Mouse (Mus musculus): Measurements from ENCODE around the gene Rftn1. TPM values are rescaled to one million over a fixed set of nuclear protein-coding genes. Genes with fewer than 3 reads are reported as not detected.

Rftn1 gene
- polyA plus RNA-seq, 1 experiment = 8.3 TPM

GRCm38 (mm10) chr17:49989583-49989982 lies 200.9 kb downstream of the Rftn1 start:
- DNase-seq (ENCODE audit: low spot score) = no peak

- DNase-seq (ENCODE audit: low spot score) = no peak
Observed at GRCm38 (mm10) chr17:49987095-49987494, 203.4 kb downstream of the Rftn1 start.

- no peak for DNase-seq (ENCODE audit: low spot score)
Observed at GRCm38 (mm10) chr17:49983478-49983877, 207.0 kb downstream of the Rftn1 start.

DNA sequence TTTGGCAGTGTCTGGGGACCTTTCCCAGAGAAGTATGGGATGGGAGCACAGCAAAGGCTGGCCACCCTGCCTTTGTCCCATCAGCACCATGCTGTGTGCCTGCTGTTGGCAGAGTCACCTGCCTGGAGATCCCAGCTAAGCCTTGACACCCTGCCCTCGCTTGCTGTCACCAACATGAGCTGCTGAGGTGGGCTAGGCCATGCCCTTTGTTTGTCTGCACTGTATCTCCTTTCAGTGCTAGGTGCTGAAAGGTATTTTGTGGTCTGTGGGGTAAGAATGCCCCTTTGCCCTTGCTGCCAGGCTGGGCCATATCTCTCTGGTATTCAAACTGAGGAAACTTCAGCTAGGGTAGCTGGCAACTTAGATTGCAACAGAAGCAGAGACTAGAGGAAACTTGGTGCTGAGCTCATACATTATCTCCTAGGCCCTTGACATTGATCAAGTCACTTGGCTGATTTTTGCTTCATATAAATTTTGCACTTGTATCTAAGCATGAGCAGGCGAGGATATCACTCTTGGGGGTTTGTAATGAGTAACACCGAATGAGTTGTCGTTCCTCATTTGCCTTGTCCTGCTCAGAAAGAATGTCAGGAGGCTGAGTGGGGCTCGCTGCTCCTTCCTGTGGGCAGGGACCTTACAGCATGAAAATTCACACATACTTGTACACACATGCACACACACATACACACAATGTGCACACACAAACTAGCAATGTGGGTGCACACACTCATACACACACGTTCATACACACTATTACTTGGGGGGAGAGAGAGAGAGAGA lies 207.7 kb downstream of the Rftn1 start:
- no peak for DNase-seq (ENCODE audit: low spot score)

- no peak for DNase-seq (ENCODE audit: low spot score)
Observed at GRCm38 (mm10) chr17:49981591-49981990, 208.9 kb downstream of the Rftn1 start.

- no peak for DNase-seq (ENCODE audit: low spot score)
Observed at GRCm38 (mm10) chr17:49979761-49980285, 210.7 kb downstream of the Rftn1 start.

DNA sequence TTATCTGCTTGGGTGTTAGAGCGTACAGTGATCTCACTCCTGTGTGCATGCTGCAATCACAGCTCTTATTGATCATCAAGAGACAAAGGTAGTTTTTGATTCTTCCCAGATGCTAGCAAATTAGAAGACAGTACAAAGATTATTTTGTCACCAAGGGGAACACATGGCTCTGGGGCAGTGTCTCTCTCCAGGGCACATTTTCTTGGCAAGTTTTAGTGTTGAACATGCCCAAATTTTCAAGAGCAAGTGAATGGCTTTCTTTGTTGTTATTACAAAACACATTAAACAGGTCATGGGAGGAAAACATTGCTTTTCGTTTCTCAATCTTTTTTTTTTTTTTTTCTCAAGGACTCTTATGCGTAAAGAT lies 213.1 kb downstream of the Rftn1 start:
- DNase-seq (ENCODE audit: low spot score) = no peak

DNA sequence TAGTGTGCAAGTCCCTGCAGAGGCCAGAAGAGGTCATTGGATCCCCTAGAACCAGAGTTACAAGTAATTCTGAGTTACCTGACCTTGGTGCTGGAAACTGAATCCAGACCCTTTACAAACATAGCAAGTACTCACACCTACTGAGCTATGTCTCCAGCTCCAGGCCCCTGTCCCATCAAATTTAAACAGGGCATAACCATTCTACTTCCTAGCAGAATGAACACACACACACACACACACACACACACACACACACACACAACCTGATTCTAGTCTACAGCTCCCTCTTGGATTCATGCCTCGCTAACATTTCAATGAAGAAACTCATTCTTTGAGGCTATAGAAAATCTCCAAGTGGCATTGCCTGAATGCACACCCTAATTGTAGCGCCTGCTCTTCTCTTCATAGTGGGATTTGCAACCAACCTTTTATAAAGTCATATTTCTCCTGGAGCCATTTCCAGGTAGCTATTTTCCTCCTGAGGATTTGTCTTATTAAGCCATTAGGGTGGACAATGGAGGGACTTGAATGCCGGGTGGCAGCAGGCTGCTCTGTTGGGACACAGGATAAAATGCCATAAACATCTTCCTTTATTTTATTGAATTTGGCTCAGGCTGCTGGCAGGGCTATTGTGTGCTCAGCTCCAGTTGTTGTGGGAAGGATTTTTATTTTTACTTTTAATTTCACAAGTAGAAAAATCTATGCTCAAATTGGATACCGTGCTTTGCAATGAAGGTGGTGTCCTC lies 213.6 kb downstream of the Rftn1 start:
- no peak for DNase-seq (ENCODE audit: low spot score)

- no peak for DNase-seq (ENCODE audit: low spot score)
Observed at GRCm38 (mm10) chr17:49975481-49975880, 215.0 kb downstream of the Rftn1 start.

- no peak for DNase-seq (ENCODE audit: low spot score)
Observed at GRCm38 (mm10) chr17:49974996-49975395, 215.5 kb downstream of the Rftn1 start.

- DNase-seq (ENCODE audit: low spot score) = no peak
Observed at GRCm38 (mm10) chr17:49972164-49972563, 218.3 kb downstream of the Rftn1 start.

- no peak for DNase-seq (ENCODE audit: low spot score)
Observed at GRCm38 (mm10) chr17:49971057-49971456, 219.4 kb downstream of the Rftn1 start.

DNA sequence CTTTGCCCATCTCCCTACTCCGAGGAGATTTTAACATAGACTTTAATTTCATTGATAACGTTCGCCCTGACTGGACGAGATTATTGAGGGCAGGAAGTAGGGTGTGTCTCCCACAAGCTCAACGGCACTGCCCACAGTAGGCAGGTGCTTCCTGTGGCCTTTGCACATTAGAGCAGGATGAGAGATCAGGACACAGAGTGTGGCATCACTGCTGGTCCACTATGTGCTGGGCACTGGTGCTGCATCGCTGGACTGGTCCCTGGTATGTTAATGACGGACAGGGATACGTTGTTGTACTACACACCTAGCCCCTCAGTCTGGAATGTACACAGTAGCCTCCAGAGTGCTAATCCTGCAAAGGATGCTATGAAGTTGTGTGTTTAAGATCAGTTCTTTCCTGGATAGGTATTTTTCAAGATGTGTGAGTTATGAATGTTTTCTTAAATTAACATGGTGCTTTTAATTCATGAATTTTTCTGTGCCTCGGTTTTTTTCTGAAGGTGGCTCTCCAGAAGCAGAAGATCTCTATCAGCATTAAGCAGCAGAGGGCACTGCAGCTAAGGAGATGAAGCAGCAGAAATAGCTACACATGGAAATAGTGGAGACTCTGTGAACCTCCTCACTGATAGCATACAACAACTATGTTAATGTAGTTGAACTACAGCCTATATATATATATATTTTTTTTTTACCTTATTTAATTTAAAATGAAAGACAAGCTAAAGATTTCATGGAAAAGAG lies 221.8 kb downstream of the Rftn1 start:
- no peak for DNase-seq (ENCODE audit: low spot score)

- no peak for DNase-seq (ENCODE audit: low spot score)
Observed at GRCm38 (mm10) chr17:49965846-49966762, 224.4 kb downstream of the Rftn1 start.

DNA sequence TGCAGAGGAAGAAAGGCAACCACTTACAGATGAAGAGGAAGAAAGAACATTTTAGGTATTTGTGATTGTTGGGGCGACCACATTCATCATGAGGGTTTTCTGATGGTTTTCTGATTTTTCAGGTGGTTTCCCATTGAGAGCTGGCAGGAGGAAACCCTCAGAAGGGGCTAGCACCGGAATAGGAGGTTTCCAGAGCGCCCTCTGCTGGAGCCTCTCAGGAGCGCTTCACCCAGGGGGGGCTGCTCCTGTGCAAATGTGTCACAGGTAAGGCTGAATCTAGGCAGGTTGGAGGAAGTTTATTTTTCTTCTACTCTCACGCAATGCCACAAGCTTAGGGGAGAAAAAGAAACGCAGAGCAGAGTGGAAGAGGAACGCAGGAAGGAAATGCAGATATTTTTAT lies 225.4 kb downstream of the Rftn1 start:
- DNase-seq (ENCODE audit: low spot score) = no peak

GRCm38 (mm10) chr17:49964471-49964870 lies 226.0 kb downstream of the Rftn1 start:
- no peak for DNase-seq (ENCODE audit: low spot score)

GRCm38 (mm10) chr17:49959021-49959420 lies 231.5 kb downstream of the Rftn1 start:
- no peak for DNase-seq (ENCODE audit: low spot score)

DNA sequence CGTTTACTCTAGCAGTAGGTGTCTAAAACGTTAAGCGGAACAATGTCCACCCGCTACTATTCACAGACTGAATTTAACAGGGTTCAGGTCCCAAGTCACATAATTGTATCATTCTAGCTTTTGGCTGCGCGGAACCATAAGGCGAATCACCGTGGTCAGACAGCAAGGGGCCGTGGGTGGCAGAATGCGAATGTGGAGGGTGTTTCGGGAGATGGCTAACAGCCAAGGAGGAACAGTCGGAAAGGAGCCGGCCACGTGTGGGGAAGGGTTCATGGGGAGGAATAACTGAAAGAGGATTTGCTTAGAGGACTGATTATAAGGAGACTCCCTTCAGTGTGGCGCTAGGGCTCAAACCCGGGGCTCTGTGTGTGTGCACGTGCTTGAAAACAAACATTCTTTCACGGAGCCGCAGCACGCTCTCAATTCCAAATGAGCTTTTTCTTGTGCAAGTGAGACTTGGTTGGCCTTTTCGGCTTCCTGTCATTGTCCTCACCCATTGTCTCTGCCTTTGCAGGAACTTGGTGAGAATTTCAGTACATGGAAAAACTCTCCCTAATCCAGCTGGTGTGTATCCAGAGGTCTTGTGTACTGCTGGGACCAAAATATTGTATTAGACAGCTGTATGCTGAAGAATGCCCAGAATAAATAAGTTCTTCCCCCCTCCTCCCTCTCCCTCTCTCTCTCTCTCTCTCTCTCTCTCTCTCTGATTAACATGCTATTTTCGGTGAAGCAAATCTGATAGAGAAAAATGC lies 238.4 kb downstream of the Rftn1 start:
- no peak for DNase-seq (ENCODE audit: low spot score)

DNA sequence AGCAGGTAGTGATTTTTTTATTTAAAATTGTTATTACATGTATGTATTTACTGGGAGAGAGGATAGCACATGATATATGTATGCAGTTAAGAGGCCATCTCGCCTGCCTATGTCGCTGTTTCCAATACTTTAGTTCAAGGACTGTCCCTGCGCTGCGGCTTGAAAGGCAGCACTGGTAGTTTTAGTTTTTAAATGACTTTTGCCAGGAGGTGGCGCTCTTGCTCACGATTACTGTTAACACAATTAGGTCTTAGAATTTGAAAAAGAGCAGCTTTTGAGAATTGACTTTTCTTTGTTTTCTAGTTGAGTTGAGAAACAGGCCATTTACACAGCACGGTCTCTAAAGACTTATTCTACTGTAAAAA lies 239.0 kb downstream of the Rftn1 start:
- no peak for DNase-seq (ENCODE audit: low spot score)

DNA sequence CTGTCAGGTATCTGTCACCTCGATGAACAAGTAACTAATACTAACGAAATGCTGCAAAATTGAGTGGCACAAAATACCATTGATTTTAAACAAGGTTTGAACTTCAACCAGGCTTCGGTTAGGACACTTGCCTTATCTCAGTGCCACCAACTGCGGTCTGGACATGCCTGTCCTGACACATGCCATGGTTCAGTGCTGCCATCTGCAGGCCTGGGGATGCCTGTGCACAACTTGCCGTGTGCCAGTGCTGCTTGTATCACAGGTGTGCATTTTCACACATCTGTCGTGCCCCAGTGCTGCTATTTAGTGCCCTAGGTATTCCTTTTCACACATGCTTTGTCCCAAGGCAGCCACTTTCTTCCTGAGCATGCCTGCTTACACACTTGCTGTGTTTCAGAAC lies 247.8 kb downstream of the Rftn1 start:
- DNase-seq (ENCODE audit: low spot score) = no peak
